13 mouse cellular contexts compared by ENCODE assay signal in genomic region chr2:30897291-30897690, GRCm38 (mm10). TPM values are rescaled to one million over a fixed set of nuclear protein-coding genes. Genes with fewer than 3 reads are reported as not detected.
DNase-seq lines count a peak whose midpoint lies in the region; ATAC-seq and TF ChIP-seq lines count a peak whose summit lies in the region.
"Had no signal": no experiment of that assay in that cellular context is flagged by ENCODE, and none has a peak within 500 bp of the region (broad histone marks: within the 10 kb centered on the region; RNA-seq: fewer than 3 reads in every experiment).

No protein-coding gene starts in this region.

- peaks cover 39% of the 10 kb centered on the region for H3K4me1 ChIP-seq in heart, embryonic 10.5 days
- H3K4me1 ChIP-seq in lung, postnatal 0 days (ENCODE audit: insufficient read depth, low read depth, low read length): 0 out of 2 replicates have a peak, but pooled peaks cover 7% of the 10 kb centered on the region
- H3K4me1 ChIP-seq in embryonic facial prominence, embryonic 15.5 days: peaks cover 37% of the 10 kb centered on the region

- no peaks in the 10 kb centered on the region for H3K36me3 ChIP-seq in heart, embryonic 10.5 days
- no peaks in the 10 kb centered on the region for H3K36me3 ChIP-seq in lung, postnatal 0 days (ENCODE audit: insufficient read depth, low read length)
- no peaks in the 10 kb centered on the region for H3K36me3 ChIP-seq in embryonic facial prominence, embryonic 15.5 days
- no peaks in the 10 kb centered on the region for H3K36me3 ChIP-seq in myocyte (ENCODE audit: control insufficient read depth, insufficient read depth)
- H3K36me3 ChIP-seq: neural tube, embryonic 15.5 days had no signal

- H3K4me3 ChIP-seq in heart, embryonic 10.5 days: no peak overlapping the region
- H3K4me3 ChIP-seq in lung, postnatal 0 days (ENCODE audit: low read depth, low read length): no peak overlapping the region
- H3K4me3 ChIP-seq in embryonic facial prominence, embryonic 15.5 days (replicated peaks): no peak overlapping the region
- no peak overlapping the region for H3K4me3 ChIP-seq in myocyte
- H3K4me3 ChIP-seq: neural tube, embryonic 15.5 days had no signal

- no peak overlapping the region for H3K9ac ChIP-seq in lung, postnatal 0 days (replicated peaks; ENCODE audit: low read depth)
- H3K9ac ChIP-seq in embryonic facial prominence, embryonic 15.5 days: no peak overlapping the region
- H3K9ac ChIP-seq: neural tube, embryonic 15.5 days had no signal

- peaks cover 10% of the 10 kb centered on the region for H3K27me3 ChIP-seq in heart, embryonic 10.5 days (ENCODE audit: insufficient read depth, poor library complexity, severe bottlenecking)
- H3K27me3 ChIP-seq in lung, postnatal 0 days (replicated peaks; ENCODE audit: insufficient read depth, low read length): no peaks in the 10 kb centered on the region
- no peaks in the 10 kb centered on the region for H3K27me3 ChIP-seq in embryonic facial prominence, embryonic 15.5 days
- no peaks in the 10 kb centered on the region for H3K27me3 ChIP-seq in myocyte (ENCODE audit: control insufficient read depth, insufficient read depth, insufficient read length)

- ATAC-seq in lung, postnatal 0 days: peak; percentile 59
- ATAC-seq in embryonic facial prominence, embryonic 15.5 days (ENCODE audit: insufficient number of reproducible peaks, low FRiP score, low TSS enrichment, low read depth): peak; percentile 9; the same call in 1 of the 2 replicates
- no peak for ATAC-seq in inflammation-experienced regulatory T-cells, adult 6 months

- H3K4me2 ChIP-seq in lung, postnatal 0 days (replicated peaks; ENCODE audit: low read depth, low read length): no peak overlapping the region
- no peak overlapping the region for H3K4me2 ChIP-seq in embryonic facial prominence, embryonic 15.5 days (replicated peaks)
- H3K4me2 ChIP-seq in myocyte (ENCODE audit: low read depth): peak overlapping the region; percentile 8
- H3K4me2 ChIP-seq: heart, embryonic 11.5 days; neural tube, embryonic 15.5 days had no signal

- DNase-seq in heart, embryonic 10.5 days (ENCODE audit: low spot score): no peak
- DNase-seq in heart, postnatal 10 days: no peak
- DNase-seq in lung, postnatal 0 days (ENCODE audit: low spot score): peak; percentile 62
- DNase-seq in lung, postnatal 14 days: no peak
- no peak for DNase-seq in gastrocnemius, postnatal 4 days (ENCODE audit: low spot score in 2 of 2)
- DNase-seq: adrenal gland, adult 8-10 months; cerebellum, adult 9-10 months had no signal

- no peaks in the 10 kb centered on the region for H3K9me3 ChIP-seq in heart, embryonic 10.5 days
- no peaks in the 10 kb centered on the region for H3K9me3 ChIP-seq in lung, postnatal 0 days (ENCODE audit: low read length)
- no peaks in the 10 kb centered on the region for H3K9me3 ChIP-seq in embryonic facial prominence, embryonic 15.5 days (replicated peaks)
- H3K9me3 ChIP-seq: neural tube, embryonic 15.5 days had no signal

- H3ac ChIP-seq in myocyte (ENCODE audit: control insufficient read depth, insufficient read length): no peak overlapping the region

- TF ChIP-seq POLR2A in myocyte (IDR thresholded peaks at IDR 0.05; ENCODE audit: insufficient read length, low read depth): no peak

- no peak for TF ChIP-seq EP300 in lung, postnatal 0 days (IDR thresholded peaks at IDR 0.05)

- H3K27ac ChIP-seq in heart, embryonic 10.5 days: peak overlapping the region; percentile 59
- H3K27ac ChIP-seq in lung, postnatal 0 days (ENCODE audit: low read length): no peak overlapping the region
- peak overlapping the region; percentile 72 for H3K27ac ChIP-seq in embryonic facial prominence, embryonic 15.5 days (replicated peaks)
- H3K27ac ChIP-seq: macrophage; neural tube, embryonic 15.5 days had no signal

- H3K79me2 ChIP-seq in myocyte (ENCODE audit: control insufficient read depth, insufficient read depth): no peaks in the 10 kb centered on the region

- WGBS in heart, embryonic 10.5 days: 35% methylated on average over 6 of the region's 6 CpGs
- 20% methylated on average over 6 of the region's 6 CpGs for WGBS in lung, postnatal 0 days
- WGBS in embryonic facial prominence, embryonic 15.5 days: 23% methylated on average over 6 of the region's 6 CpGs

- intact Hi-C loops in heart, postnatal 10 days (cut with DNase I): no loop called here

- no peak for TF ChIP-seq CTCF in lung, postnatal 0 days (IDR thresholded peaks at IDR 0.05)

TF ChIP-seq in myocyte, 11 proteins besides CTCF, POLR2A, EP300 and RAD21:
- peak in 1 of 3 experiments; percentile 37 for TF ChIP-seq MYOD1 (IDR thresholded peaks at IDR 0.05; ENCODE audit: control insufficient read depth in 1 of 3, insufficient read length in 2 of 3, low read depth in 2 of 3)
- no peak for TF ChIP-seq REST (IDR thresholded peaks at IDR 0.05; ENCODE audit: insufficient read depth, insufficient read length)
- no peak for TF ChIP-seq MYOG (IDR thresholded peaks at IDR 0.05; ENCODE audit: control insufficient read depth in 1 of 3, insufficient read depth in 1 of 3, insufficient read length in 2 of 3, low read depth in 2 of 3)

RNA-seq across cellular contexts. Expression of gene Ptges, which starts 32.4 kb away (rescaled TPM):
- polyA plus RNA-seq in heart, embryonic 10.5 days (2016; fragmentation: Nextera tagmentation; extraction: Ambion mirVana): 4.2 and 6.1 TPM in 2 replicates
- 1 to 10 TPM; 1.1 to 2.3 TPM for total RNA-seq in heart, postnatal 10 days (2021)
- 20.0 and 29.8 TPM in 2 replicates for polyA plus RNA-seq in lung, postnatal 0 days (2015; fragmentation: Nextera tagmentation; extraction: Ambion mirVana)
- polyA plus RNA-seq in embryonic facial prominence, embryonic 15.5 days (2015; fragmentation: Nextera tagmentation; extraction: Ambion mirVana): 27.0 and 32.4 TPM in 2 replicates
- 0.56 TPM for polyA plus RNA-seq in myocyte (2012; fragmentation: generic; extraction: Trizol)
- total RNA-seq in gastrocnemius, postnatal 4 days (2021): 10 to 100 TPM in 1 of 2 experiments, 1 to 10 TPM in 1; 8.8 to 12.1 TPM
- not detected for polyA plus RNA-seq in inflammation-experienced regulatory T-cells, adult 6 months (2017; shearing (Covaris generic))

RNA-seq across cellular contexts. Expression of gene Tor1b, which starts 55.5 kb away (rescaled TPM):
- 24.6 and 25.4 TPM in 2 replicates for polyA plus RNA-seq in heart, embryonic 10.5 days (2016; fragmentation: Nextera tagmentation; extraction: Ambion mirVana)
- total RNA-seq in heart, postnatal 10 days (2021): 10 to 100 TPM; 29.3 to 34.0 TPM
- 23.3 and 24.6 TPM in 2 replicates for polyA plus RNA-seq in lung, postnatal 0 days (2015; fragmentation: Nextera tagmentation; extraction: Ambion mirVana)
- polyA plus RNA-seq in embryonic facial prominence, embryonic 15.5 days (2015; fragmentation: Nextera tagmentation; extraction: Ambion mirVana): 41.4 and 41.6 TPM in 2 replicates
- 27.1 TPM for polyA plus RNA-seq in myocyte (2012; fragmentation: generic; extraction: Trizol)
- total RNA-seq in gastrocnemius, postnatal 4 days (2021): 10 to 100 TPM; 29.3 to 30.4 TPM
- 10 to 100 TPM; 15.6 to 26.9 (median 22.2) TPM for polyA plus RNA-seq in inflammation-experienced regulatory T-cells, adult 6 months (2017; shearing (Covaris generic))
